Mouse (Mus musculus): ENCODE data around the gene Dtd1.

The Dtd1 gene

GRCm38 (mm10) chr2:144770452-144770941, 170.8 kb downstream of the Dtd1 start:
- no peak for DNase-seq

GRCm38 (mm10) chr2:144771841-144772240, 172.1 kb downstream of the Dtd1 start:
- DNase-seq = no peak

- no peak for DNase-seq
Observed at GRCm38 (mm10) chr2:144774636-144775160, 175.0 kb downstream of the Dtd1 start.

GRCm38 (mm10) chr2:144775626-144776025, 175.9 kb downstream of the Dtd1 start:
- no peak for DNase-seq

- no peak for DNase-seq
Observed at GRCm38 (mm10) chr2:144779263-144779662, 179.6 kb downstream of the Dtd1 start.

- no peak for DNase-seq
Observed at GRCm38 (mm10) chr2:144780731-144781130, 181.0 kb downstream of the Dtd1 start.

- DNase-seq = no peak
Observed at GRCm38 (mm10) chr2:144781871-144782270, 182.2 kb downstream of the Dtd1 start.

GRCm38 (mm10) chr2:144782481-144782880, 182.8 kb downstream of the Dtd1 start:
- DNase-seq = no peak

GRCm38 (mm10) chr2:144783190-144783589, 183.5 kb downstream of the Dtd1 start:
- DNase-seq = no peak

GRCm38 (mm10) chr2:144783831-144784230, 184.1 kb downstream of the Dtd1 start:
- no peak for DNase-seq

GRCm38 (mm10) chr2:144791671-144792294, 192.1 kb downstream of the Dtd1 start:
- no peak for DNase-seq

GRCm38 (mm10) chr2:144797515-144797914, 197.8 kb downstream of the Dtd1 start:
- DNase-seq = no peak

GRCm38 (mm10) chr2:144807766-144808754, 208.4 kb downstream of the Dtd1 start:
- DNase-seq = no peak
